Mouse (Mus musculus): ENCODE results near the gene Pde1a.

GRCm38 (mm10) chr2:80074531-80074930 is 54.7 kb downstream of the Pde1a start:
- TF ChIP-seq POLR2A (IDR thresholded peaks at IDR 0.05; ENCODE audit: insufficient read length, low read depth) = no peak
- TF ChIP-seq USF1 (IDR thresholded peaks at IDR 0.05; ENCODE audit: low read depth) = no peak
- TF ChIP-seq POLR2AphosphoS2 (IDR thresholded peaks at IDR 0.05; ENCODE audit: insufficient read length, low read depth) = no peak
- no peak for TF ChIP-seq E2F4 (IDR thresholded peaks at IDR 0.05; ENCODE audit: insufficient read depth)
- TF ChIP-seq CEBPB (IDR thresholded peaks at IDR 0.05; ENCODE audit: insufficient read depth, poor library complexity, severe bottlenecking) = no peak
- no peak for TF ChIP-seq TCF12 (IDR thresholded peaks at IDR 0.05; ENCODE audit: insufficient read depth, poor library complexity, severe bottlenecking)
- TF ChIP-seq TCF3 (IDR thresholded peaks at IDR 0.05; ENCODE audit: insufficient read length, low read depth) = no peak
- TF ChIP-seq MAX (IDR thresholded peaks at IDR 0.05; ENCODE audit: low read depth) = no peak
